In the genomic region with DNA sequence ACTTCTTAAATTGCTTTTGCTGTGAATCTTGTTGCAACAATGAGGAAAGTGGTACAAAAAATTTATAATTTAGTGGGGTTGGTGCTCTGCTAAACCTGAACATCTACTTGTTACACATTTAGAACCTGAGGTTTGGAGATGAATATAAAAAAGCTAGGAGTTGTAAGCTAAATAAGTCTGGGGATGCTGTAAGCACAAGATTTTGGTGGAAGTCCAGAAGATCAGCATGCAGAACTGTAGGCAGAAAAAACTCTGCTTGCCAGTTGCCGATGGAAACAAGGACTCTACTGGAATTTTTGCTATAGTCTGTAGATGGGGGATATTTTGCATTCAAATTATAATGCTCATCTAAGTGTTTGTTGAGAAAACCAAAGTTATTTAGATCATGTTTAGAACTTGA, we compare ENCODE assay signal across 10 mouse cellular contexts.
"Had no signal": no experiment of that assay in that cellular context is flagged by ENCODE, and none has a peak within 500 bp of the region (broad histone marks: within the 10 kb centered on the region; RNA-seq: fewer than 3 reads in every experiment).

No protein-coding gene starts in this region.

- ATAC-seq: midbrain, embryonic 16.5 days had no signal

- DNase-seq: lung, adult 18-20 months; lung, embryonic 14.5 days; lung, postnatal 10 days; lung, postnatal 4 days; midbrain, embryonic 14.5 days; retina, postnatal 1 day; spleen, adult 18-20 months; thymus, adult 2 months; thymus, postnatal 36 days had no signal
